Mouse (Mus musculus): ENCODE data around the gene Rnf212. TPM values are rescaled to one million over a fixed set of nuclear protein-coding genes. Genes with fewer than 3 reads are reported as not detected.

The Rnf212 gene
- polyA plus RNA-seq, 1 experiment = not detected

- Histone ChIP-seq H3K27ac (ENCODE audit: insufficient read depth, low read length) (no peak overlapping the region), H3K4me3 (ENCODE audit: low read depth, low read length) (no peak overlapping the region), H3K27me3 (ENCODE audit: control insufficient read depth, insufficient read depth, low read length, poor library complexity, severe bottlenecking) (no peaks in the 10 kb centered on the region), H3K9ac (ENCODE audit: low read depth, poor library complexity, severe bottlenecking) (no peak overlapping the region), H3K36me3 (ENCODE audit: control insufficient read depth, insufficient read depth, low read length, poor library complexity, severe bottlenecking) (no peaks in the 10 kb centered on the region), H3K9me3 (replicated peaks; ENCODE audit: control insufficient read depth, insufficient read depth, low read length, poor library complexity, severe bottlenecking) (no peaks in the 10 kb centered on the region), H3K4me1 (ENCODE audit: control insufficient read depth, insufficient read depth, low read length) (no peaks in the 10 kb centered on the region)
- TF ChIP-seq POLR2A (IDR thresholded peaks at IDR 0.05; ENCODE audit: insufficient read depth, low read length) (no peak), CTCF (IDR thresholded peaks at IDR 0.05; ENCODE audit: low read depth, low read length) (no peak), EP300 (IDR thresholded peaks at IDR 0.05; ENCODE audit: insufficient read depth, low read depth, low read length) (no peak)
Observed at GRCm38 (mm10) chr5:108708981-108709731, 65.6 kb downstream of the Rnf212 start.

- H3K9ac ChIP-seq (ENCODE audit: low read depth, poor library complexity, severe bottlenecking) = no peak overlapping the region
- H3K27ac ChIP-seq (ENCODE audit: insufficient read depth, low read length) = no peak overlapping the region
- TF ChIP-seq POLR2A (IDR thresholded peaks at IDR 0.05; ENCODE audit: insufficient read depth, low read length) = no peak
- no peak for TF ChIP-seq CTCF (IDR thresholded peaks at IDR 0.05; ENCODE audit: low read depth, low read length)
- TF ChIP-seq EP300 (IDR thresholded peaks at IDR 0.05; ENCODE audit: insufficient read depth, low read depth, low read length) = no peak
- no peak overlapping the region for H3K4me3 ChIP-seq (ENCODE audit: low read depth, low read length)
- no peaks in the 10 kb centered on the region for H3K4me1 ChIP-seq (ENCODE audit: control insufficient read depth, insufficient read depth, low read length)
- no peaks in the 10 kb centered on the region for H3K36me3 ChIP-seq (ENCODE audit: control insufficient read depth, insufficient read depth, low read length, poor library complexity, severe bottlenecking)
- H3K9me3 ChIP-seq (replicated peaks; ENCODE audit: control insufficient read depth, insufficient read depth, low read length, poor library complexity, severe bottlenecking) = no peaks in the 10 kb centered on the region
- H3K27me3 ChIP-seq (ENCODE audit: control insufficient read depth, insufficient read depth, low read length, poor library complexity, severe bottlenecking) = no peaks in the 10 kb centered on the region
Observed at GRCm38 (mm10) chr5:108708419-108708818, 66.4 kb downstream of the Rnf212 start.

DNA sequence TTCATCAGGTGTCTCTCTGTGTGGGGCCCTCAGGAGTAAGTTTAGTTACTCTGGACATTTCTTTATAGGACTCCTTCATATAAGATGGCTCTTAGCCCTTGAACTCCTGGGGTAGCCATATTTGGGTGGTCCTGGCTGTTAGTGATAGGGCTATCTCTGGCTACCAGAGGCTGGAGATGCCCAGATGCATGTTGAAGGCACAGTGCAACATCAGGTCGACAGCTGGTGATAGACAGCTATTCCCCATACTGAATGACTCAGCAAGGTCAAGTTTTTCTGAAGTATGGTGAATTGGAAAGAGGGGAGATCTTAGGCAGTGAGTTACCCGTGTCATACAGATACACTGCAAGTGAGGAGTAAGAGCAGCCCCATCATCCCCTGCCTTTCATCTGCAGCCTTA lies 67.0 kb downstream of the Rnf212 start:
- Histone ChIP-seq H3K36me3 (ENCODE audit: control insufficient read depth, insufficient read depth, low read length, poor library complexity, severe bottlenecking) (no peaks in the 10 kb centered on the region), H3K4me1 (ENCODE audit: control insufficient read depth, insufficient read depth, low read length) (no peaks in the 10 kb centered on the region), H3K9me3 (replicated peaks; ENCODE audit: control insufficient read depth, insufficient read depth, low read length, poor library complexity, severe bottlenecking) (no peaks in the 10 kb centered on the region), H3K9ac (ENCODE audit: low read depth, poor library complexity, severe bottlenecking) (no peak overlapping the region), H3K4me3 (ENCODE audit: low read depth, low read length) (no peak overlapping the region), H3K27ac (ENCODE audit: insufficient read depth, low read length) (no peak overlapping the region), H3K27me3 (ENCODE audit: control insufficient read depth, insufficient read depth, low read length, poor library complexity, severe bottlenecking) (no peaks in the 10 kb centered on the region)
- TF ChIP-seq POLR2A (IDR thresholded peaks at IDR 0.05; ENCODE audit: insufficient read depth, low read length) (no peak), EP300 (IDR thresholded peaks at IDR 0.05; ENCODE audit: insufficient read depth, low read depth, low read length) (no peak), CTCF (IDR thresholded peaks at IDR 0.05; ENCODE audit: low read depth, low read length) (no peak)

DNA sequence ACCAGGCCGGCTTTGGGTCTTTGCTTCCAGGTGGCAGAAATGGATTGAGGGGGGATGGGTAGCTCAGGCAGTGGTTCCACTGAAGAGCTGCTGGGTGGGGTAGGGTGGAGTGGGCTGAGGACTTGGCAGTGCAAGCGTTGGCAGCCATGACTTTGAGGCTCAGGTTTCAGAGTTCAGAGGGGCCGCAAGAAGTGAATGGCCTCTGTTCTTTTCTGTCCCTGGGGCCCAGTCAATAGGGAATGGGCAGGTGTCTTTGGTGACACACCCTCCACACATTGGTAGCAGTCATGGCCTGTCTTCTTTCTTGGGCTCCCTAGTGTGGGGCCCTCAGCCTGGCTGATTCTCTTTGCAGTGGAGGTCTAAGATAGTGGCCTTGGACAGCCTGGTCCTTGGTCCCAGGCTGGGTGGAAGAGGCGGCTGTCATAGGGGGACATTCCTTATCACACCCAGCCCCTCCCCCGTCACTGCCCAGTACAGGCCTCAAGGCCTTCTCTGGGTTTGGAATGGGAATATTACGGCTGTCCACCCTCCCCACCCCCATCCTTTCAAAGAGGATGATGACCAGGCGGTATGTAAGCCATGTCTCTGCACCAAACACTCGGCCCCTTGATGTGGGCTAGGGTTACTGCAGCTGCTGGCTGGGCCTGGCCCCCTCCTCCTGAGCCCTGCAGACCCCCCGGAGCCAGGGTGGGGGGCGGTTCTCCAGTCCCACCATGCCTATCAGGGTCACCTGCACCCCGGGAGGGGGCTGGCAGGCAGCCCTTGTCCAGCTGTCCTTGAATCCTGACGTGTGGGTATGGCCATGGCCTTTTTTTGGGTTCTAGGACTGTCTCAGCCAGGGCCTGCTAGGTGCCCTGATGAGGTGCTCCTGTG lies 70.8 kb downstream of the Rnf212 start:
- H3K27ac ChIP-seq (ENCODE audit: insufficient read depth, low read length) = no peak overlapping the region
- TF ChIP-seq EP300 (IDR thresholded peaks at IDR 0.05; ENCODE audit: insufficient read depth, low read depth, low read length) = no peak
- TF ChIP-seq CTCF (IDR thresholded peaks at IDR 0.05; ENCODE audit: low read depth, low read length) = no peak
- no peak for TF ChIP-seq POLR2A (IDR thresholded peaks at IDR 0.05; ENCODE audit: insufficient read depth, low read length)
- H3K27me3 ChIP-seq (ENCODE audit: control insufficient read depth, insufficient read depth, low read length, poor library complexity, severe bottlenecking) = no peaks in the 10 kb centered on the region
- no peak overlapping the region for H3K9ac ChIP-seq (ENCODE audit: low read depth, poor library complexity, severe bottlenecking)
- no peaks in the 10 kb centered on the region for H3K9me3 ChIP-seq (replicated peaks; ENCODE audit: control insufficient read depth, insufficient read depth, low read length, poor library complexity, severe bottlenecking)
- no peaks in the 10 kb centered on the region for H3K4me1 ChIP-seq (ENCODE audit: control insufficient read depth, insufficient read depth, low read length)
- H3K36me3 ChIP-seq (ENCODE audit: control insufficient read depth, insufficient read depth, low read length, poor library complexity, severe bottlenecking) = no peaks in the 10 kb centered on the region
- no peak overlapping the region for H3K4me3 ChIP-seq (ENCODE audit: low read depth, low read length)

DNA sequence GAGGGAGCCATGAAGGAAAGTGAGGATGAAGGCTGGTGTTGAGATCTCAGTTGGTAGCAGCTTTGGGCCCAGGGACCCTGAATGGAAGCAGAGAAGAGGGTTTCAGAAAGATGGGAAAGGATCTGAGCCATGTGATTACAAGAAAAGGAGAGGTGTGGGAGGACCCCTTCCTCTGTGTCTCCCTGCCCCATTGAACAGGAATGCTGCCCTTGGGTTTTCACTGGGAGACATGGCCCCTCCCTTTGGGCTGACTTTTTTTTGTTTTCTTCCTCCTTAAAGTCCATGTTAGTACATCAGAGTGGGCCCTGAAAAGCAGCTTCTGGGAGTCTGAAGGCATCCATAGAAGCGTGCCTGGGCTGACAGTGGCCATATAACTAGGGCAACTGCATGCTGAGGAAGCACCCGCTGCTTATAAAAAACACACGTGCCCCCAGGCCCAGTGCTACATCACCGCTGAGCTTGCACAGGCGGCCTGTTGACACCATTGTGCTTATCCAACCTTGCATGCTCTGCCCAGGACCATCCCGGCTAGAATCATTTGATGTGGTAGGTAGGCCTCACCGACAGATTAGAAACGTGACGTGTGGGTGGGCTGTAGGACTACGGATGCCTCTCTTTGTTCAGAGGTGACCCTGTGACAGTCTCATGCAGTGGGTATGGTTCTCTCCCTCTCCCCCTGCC lies 73.3 kb downstream of the Rnf212 start:
- Histone ChIP-seq H3K4me3 (ENCODE audit: low read depth, low read length) (no peak overlapping the region), H3K9me3 (replicated peaks; ENCODE audit: control insufficient read depth, insufficient read depth, low read length, poor library complexity, severe bottlenecking) (no peaks in the 10 kb centered on the region), H3K4me1 (ENCODE audit: control insufficient read depth, insufficient read depth, low read length) (no peaks in the 10 kb centered on the region), H3K27ac (ENCODE audit: insufficient read depth, low read length) (no peak overlapping the region), H3K36me3 (ENCODE audit: control insufficient read depth, insufficient read depth, low read length, poor library complexity, severe bottlenecking) (no peaks in the 10 kb centered on the region), H3K27me3 (ENCODE audit: control insufficient read depth, insufficient read depth, low read length, poor library complexity, severe bottlenecking) (no peaks in the 10 kb centered on the region), H3K9ac (ENCODE audit: low read depth, poor library complexity, severe bottlenecking) (no peak overlapping the region)
- TF ChIP-seq EP300 (IDR thresholded peaks at IDR 0.05; ENCODE audit: insufficient read depth, low read depth, low read length) = no peak
- TF ChIP-seq CTCF (IDR thresholded peaks at IDR 0.05; ENCODE audit: low read depth, low read length) = no peak
- TF ChIP-seq POLR2A (IDR thresholded peaks at IDR 0.05; ENCODE audit: insufficient read depth, low read length) = no peak

Measured in ES-Bruce4 (cell line).